Mouse (Mus musculus) myocyte (in vitro differentiated cells): ENCODE measurements around the gene N4bp2. TPM values are rescaled to one million over a fixed set of nuclear protein-coding genes. Genes with fewer than 3 reads are reported as not detected.

Experiments used
- H3K27me3 ChIP-seq: one replicate; pipeline ENCODE4 v1.6.1; 2011; ENCODE audit not compliant: control insufficient read depth, insufficient read depth, insufficient read length
- H3K36me3 ChIP-seq: one replicate; pipeline ENCODE4 v1.6.1; 2011; ENCODE audit not compliant: control insufficient read depth, insufficient read depth
- H3K4me2 ChIP-seq: one replicate; pipeline ENCODE4 v1.6.1; 2011; ENCODE audit warnings: low read depth, control low read depth
- H3K4me3 ChIP-seq: one replicate; pipeline ENCODE4 v1.5.1; 2011; ENCODE audit warnings: mild to moderate bottlenecking, control low read depth, moderate library complexity
- H3K79me2 ChIP-seq: one replicate; pipeline ENCODE4 v1.6.1; 2011; ENCODE audit not compliant: control insufficient read depth, insufficient read depth
- H3ac ChIP-seq: one replicate; pipeline ENCODE4 v1.6.1; 2011; ENCODE audit not compliant: control insufficient read depth, insufficient read length
- CEBPB ChIP-seq: IDR thresholded peaks from 2 replicates; pipeline ENCODE4 v1.6.1; 2011; ENCODE audit warnings: mild to moderate bottlenecking, moderate library complexity; ENCODE audit not compliant: poor library complexity, insufficient read depth, severe bottlenecking
- E2F4 ChIP-seq: IDR thresholded peaks from one replicate; pipeline ENCODE4 v1.6.1; 2011; ENCODE audit warnings: mild to moderate bottlenecking, control low read depth, moderate library complexity; ENCODE audit not compliant: insufficient read depth
- MAX ChIP-seq: IDR thresholded peaks from one replicate; pipeline ENCODE4 v1.6.1; 2011; ENCODE audit warnings: low read depth, mild to moderate bottlenecking, control low read depth
- MYOD1 ChIP-seq, 3 experiments: IDR thresholded peaks; one replicate each; pipeline ENCODE4 v1.6.1; 2011; ENCODE audit warnings: control low read depth in 2 of 3, low read depth in 2 of 3, mild to moderate bottlenecking in 2 of 3, moderate library complexity in 1 of 3; ENCODE audit not compliant: insufficient read length in 2 of 3, control insufficient read depth in 1 of 3
- MYOG ChIP-seq, 3 experiments: IDR thresholded peaks; one replicate each; pipeline ENCODE4 v1.6.1; 2011; ENCODE audit warnings: control low read depth in 2 of 3, low read depth in 2 of 3, mild to moderate bottlenecking in 2 of 3; ENCODE audit not compliant: insufficient read length in 2 of 3, control insufficient read depth in 1 of 3, insufficient read depth in 1 of 3
- POLR2A ChIP-seq: IDR thresholded peaks from one replicate; pipeline ENCODE4 v1.6.1; 2011; ENCODE audit warnings: low read depth, mild to moderate bottlenecking, control low read depth, moderate library complexity; ENCODE audit not compliant: insufficient read length
- POLR2AphosphoS2 ChIP-seq: IDR thresholded peaks from one replicate; pipeline ENCODE4 v1.6.1; 2011; ENCODE audit warnings: low read depth, control low read depth; ENCODE audit not compliant: insufficient read length
- REST ChIP-seq: IDR thresholded peaks from one replicate; pipeline ENCODE4 v1.6.1; 2011; ENCODE audit warnings: mild to moderate bottlenecking, control low read depth, moderate library complexity; ENCODE audit not compliant: insufficient read depth, insufficient read length
- SRF ChIP-seq: IDR thresholded peaks from one replicate; pipeline ENCODE4 v1.6.1; 2011; ENCODE audit warnings: low read depth; ENCODE audit not compliant: control insufficient read depth, insufficient read length
- TCF12 ChIP-seq: IDR thresholded peaks from one replicate; pipeline ENCODE4 v1.6.1; 2011; ENCODE audit warnings: mild to moderate bottlenecking, control low read depth; ENCODE audit not compliant: poor library complexity, insufficient read depth, severe bottlenecking
- TCF3 ChIP-seq: IDR thresholded peaks from one replicate; pipeline ENCODE4 v1.6.1; 2011; ENCODE audit warnings: low read depth, control low read depth; ENCODE audit not compliant: insufficient read length
- USF1 ChIP-seq: IDR thresholded peaks from one replicate; pipeline ENCODE4 v1.6.1; 2011; ENCODE audit warnings: low read depth, mild to moderate bottlenecking, control low read depth, moderate library complexity
- polyA plus RNA-seq: library from polyadenylated mRNA; unstranded; fragments of >200 nt; fragmentation: generic; extraction: Trizol; gene quantifications from one replicate; pipeline ENCODE4 v1.2.1, GENCODE M21; 2012; ENCODE audit warnings: missing spikeins

The N4bp2 gene
- polyA plus RNA-seq, 1 experiment = 1.9 TPM

- Histone ChIP-seq H3K27me3 (no peaks in the 10 kb centered on the region), H3K4me3 (no peak overlapping the region), H3ac (no peak overlapping the region), H3K4me2 (no peak overlapping the region), H3K36me3 (no peaks in the 10 kb centered on the region), H3K79me2 (no peaks in the 10 kb centered on the region)
- TF ChIP-seq SRF = no peak
- no peak for TF ChIP-seq POLR2A
- TF ChIP-seq POLR2AphosphoS2 = no peak
- no peak for TF ChIP-seq TCF12
- TF ChIP-seq MYOD1 (IDR thresholded peaks at IDR 0.05; ENCODE audit: control insufficient read depth in 1 of 3, insufficient read length in 2 of 3, low read depth in 2 of 3) = no peak
- TF ChIP-seq MAX = no peak
- no peak for TF ChIP-seq CEBPB
- no peak for TF ChIP-seq E2F4
- no peak for TF ChIP-seq TCF3
- no peak for TF ChIP-seq MYOG (IDR thresholded peaks at IDR 0.05; ENCODE audit: control insufficient read depth in 1 of 3, insufficient read depth in 1 of 3, insufficient read length in 2 of 3, low read depth in 2 of 3)
- TF ChIP-seq USF1 = no peak
- TF ChIP-seq REST = no peak
Measured at GRCm38 (mm10) chr5:65748880-65749279, 14.4 kb upstream of the N4bp2 start.

- no peak overlapping the region for H3K4me2 ChIP-seq
- no peaks in the 10 kb centered on the region for H3K79me2 ChIP-seq
- H3K4me3 ChIP-seq = no peak overlapping the region
- no peak for TF ChIP-seq TCF12
- no peak for TF ChIP-seq SRF
- TF ChIP-seq MYOG (IDR thresholded peaks at IDR 0.05; ENCODE audit: control insufficient read depth in 1 of 3, insufficient read depth in 1 of 3, insufficient read length in 2 of 3, low read depth in 2 of 3) = no peak
- no peak for TF ChIP-seq USF1
- TF ChIP-seq CEBPB = no peak
- TF ChIP-seq POLR2A = no peak
- TF ChIP-seq POLR2AphosphoS2 = no peak
- TF ChIP-seq REST = no peak
- no peak for TF ChIP-seq E2F4
- no peak for TF ChIP-seq TCF3
- TF ChIP-seq MYOD1 (IDR thresholded peaks at IDR 0.05; ENCODE audit: control insufficient read depth in 1 of 3, insufficient read length in 2 of 3, low read depth in 2 of 3) = no peak
- TF ChIP-seq MAX = no peak
- no peak overlapping the region for H3ac ChIP-seq
- H3K27me3 ChIP-seq = no peaks in the 10 kb centered on the region
- H3K36me3 ChIP-seq = no peaks in the 10 kb centered on the region
Measured at GRCm38 (mm10) chr5:65752021-65752420, 11.3 kb upstream of the N4bp2 start.

- H3ac ChIP-seq = no peak overlapping the region
- TF ChIP-seq POLR2A (no peak), TCF3 (no peak), MYOG (IDR thresholded peaks at IDR 0.05; ENCODE audit: control insufficient read depth in 1 of 3, insufficient read depth in 1 of 3, insufficient read length in 2 of 3, low read depth in 2 of 3) (no peak), TCF12 (no peak), REST (no peak), MAX (no peak), POLR2AphosphoS2 (no peak), E2F4 (no peak), USF1 (no peak), SRF (no peak), CEBPB (no peak), MYOD1 (IDR thresholded peaks at IDR 0.05; ENCODE audit: control insufficient read depth in 1 of 3, insufficient read length in 2 of 3, low read depth in 2 of 3) (no peak)
- H3K79me2 ChIP-seq = no peaks in the 10 kb centered on the region
- H3K27me3 ChIP-seq = no peaks in the 10 kb centered on the region
- no peaks in the 10 kb centered on the region for H3K36me3 ChIP-seq
- no peak overlapping the region for H3K4me3 ChIP-seq
- no peak overlapping the region for H3K4me2 ChIP-seq
Measured at GRCm38 (mm10) chr5:65755859-65756258, 7.5 kb upstream of the N4bp2 start.

- H3K4me3 ChIP-seq = no peak overlapping the region
- H3ac ChIP-seq = no peak overlapping the region
- no peak for TF ChIP-seq MYOD1 (IDR thresholded peaks at IDR 0.05; ENCODE audit: control insufficient read depth in 1 of 3, insufficient read length in 2 of 3, low read depth in 2 of 3)
- TF ChIP-seq POLR2A = no peak
- no peak for TF ChIP-seq REST
- TF ChIP-seq E2F4 = no peak
- no peak for TF ChIP-seq TCF3
- TF ChIP-seq CEBPB = no peak
- no peak for TF ChIP-seq TCF12
- no peak for TF ChIP-seq SRF
- no peak for TF ChIP-seq USF1
- TF ChIP-seq MAX = no peak
- no peak for TF ChIP-seq MYOG (IDR thresholded peaks at IDR 0.05; ENCODE audit: control insufficient read depth in 1 of 3, insufficient read depth in 1 of 3, insufficient read length in 2 of 3, low read depth in 2 of 3)
- TF ChIP-seq POLR2AphosphoS2 = no peak
- no peak overlapping the region for H3K4me2 ChIP-seq
- no peaks in the 10 kb centered on the region for H3K79me2 ChIP-seq
- H3K36me3 ChIP-seq = no peaks in the 10 kb centered on the region
- no peaks in the 10 kb centered on the region for H3K27me3 ChIP-seq
Measured at GRCm38 (mm10) chr5:65757110-65757509, 6.2 kb upstream of the N4bp2 start.

GRCm38 (mm10) chr5:65760041-65760440 is 3.3 kb upstream of the N4bp2 start:
- H3K79me2 ChIP-seq = no peaks in the 10 kb centered on the region
- H3K4me3 ChIP-seq = no peak overlapping the region
- no peak overlapping the region for H3K4me2 ChIP-seq
- no peak overlapping the region for H3ac ChIP-seq
- H3K36me3 ChIP-seq = no peaks in the 10 kb centered on the region
- no peak for TF ChIP-seq TCF3
- TF ChIP-seq MYOD1 (IDR thresholded peaks at IDR 0.05; ENCODE audit: control insufficient read depth in 1 of 3, insufficient read length in 2 of 3, low read depth in 2 of 3) = no peak
- no peak for TF ChIP-seq SRF
- TF ChIP-seq POLR2A = no peak
- TF ChIP-seq REST = no peak
- TF ChIP-seq CEBPB = no peak
- TF ChIP-seq POLR2AphosphoS2 = no peak
- TF ChIP-seq TCF12 = no peak
- no peak for TF ChIP-seq USF1
- TF ChIP-seq E2F4 = no peak
- TF ChIP-seq MYOG (IDR thresholded peaks at IDR 0.05; ENCODE audit: control insufficient read depth in 1 of 3, insufficient read depth in 1 of 3, insufficient read length in 2 of 3, low read depth in 2 of 3) = no peak
- no peak for TF ChIP-seq MAX
- no peaks in the 10 kb centered on the region for H3K27me3 ChIP-seq
